Mouse (Mus musculus): ENCODE data around the gene Bri3bp.

GRCm38 (mm10) chr5:125402476-125402875, 38.9 kb upstream of the Bri3bp start:
- TF ChIP-seq POLR2A (IDR thresholded peaks at IDR 0.05; ENCODE audit: low read depth, low read length) (no peak), CTCF (IDR thresholded peaks at IDR 0.05; ENCODE audit: borderline replicate concordance, insufficient read depth, low read length) (no peak)
